Mouse (Mus musculus) bone marrow, adult 2 months (tissue): ENCODE data around the gene Rpl13a. TPM values are rescaled to one million over a fixed set of nuclear protein-coding genes. Genes with fewer than 3 reads are reported as not detected.

ENCODE experiments used
- H3K27ac ChIP-seq: fragments of 200-500 bp; 2 replicates; pipeline ENCODE4 v1.5.1; 2012; ENCODE audit warnings: low read depth, mild to moderate bottlenecking, control low read depth, inconsistent platforms, low read length; ENCODE audit not compliant: control insufficient read depth, poor library complexity, insufficient read depth
- H3K4me1 ChIP-seq: fragments of 200-500 bp; 2 replicates; pipeline ENCODE4 v1.6.1; 2011; ENCODE audit warnings: low read length; ENCODE audit not compliant: control insufficient read depth, insufficient read depth
- H3K4me3 ChIP-seq: fragments of 200-500 bp; replicated peaks from 2 replicates; pipeline ENCODE3; 2011; ENCODE audit warnings: mild to moderate bottlenecking, low read depth, low read length, control low read depth; ENCODE audit not compliant: control insufficient read depth
- CTCF ChIP-seq: fragments of 200-500 bp; IDR thresholded peaks from 2 replicates; pipeline ENCODE4 v1.5.1; 2011; ENCODE audit warnings: low read length, control low read depth; ENCODE audit not compliant: control insufficient read depth, insufficient read depth
- POLR2A ChIP-seq: fragments of 200-500 bp; IDR thresholded peaks from 2 replicates; pipeline ENCODE4 v1.6.1; 2011; ENCODE audit warnings: low read depth, mild to moderate bottlenecking, control low read depth, low read length, borderline replicate concordance; ENCODE audit not compliant: control insufficient read depth
- WGBS: fragments of 180-500 bp; shearing (Covaris S2); methylation state at CpG from one replicate; pipeline ENCODE4 v1.1.7; 2018; 5-methylcytosine and 5-hydroxymethylcytosine counted together
- polyA plus RNA-seq: library from polyadenylated mRNA; stranded (reverse); fragments of >200 nt; gene quantifications from 2 replicates; pipeline ENCODE4 v1.2.4, GENCODE M21; 2011; ENCODE audit warnings: low replicate concordance; ENCODE audit not compliant: missing spikeins, insufficient read depth, insufficient read length

Rpl13a gene
- polyA plus RNA-seq, 1 experiment, result 4,441 TPM

DNA sequence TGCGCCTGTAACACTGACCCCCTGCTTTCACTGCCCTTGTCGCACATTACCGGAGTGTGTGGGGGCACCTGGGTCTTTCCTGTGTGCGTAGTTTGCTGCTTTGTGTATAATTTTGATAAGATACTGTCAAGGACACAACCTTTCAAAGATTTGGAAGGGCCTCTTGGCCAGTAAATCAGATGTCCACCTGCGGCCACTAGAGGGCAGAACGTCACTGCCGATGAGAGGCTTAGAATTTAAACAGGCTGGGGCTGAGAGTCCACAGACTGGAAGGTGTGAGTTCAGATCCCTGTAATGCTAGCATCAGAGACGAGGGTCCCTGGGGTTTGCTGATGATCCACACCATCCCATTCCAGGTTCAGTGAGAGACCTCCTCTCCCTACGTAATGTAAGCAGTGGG is 50.0 kb downstream of the Rpl13a start:
- H3K4me1 ChIP-seq, result peaks cover 3% of the 10 kb centered on the region; the same call in 1 of the 2 replicates
- no peak overlapping the region for H3K27ac ChIP-seq
- TF ChIP-seq POLR2A, result no peak
- peak; percentile 81 for TF ChIP-seq CTCF
- H3K4me3 ChIP-seq, result no peak overlapping the region
- WGBS, result 34% methylated on average over 9 of the region's 9 CpGs

DNA sequence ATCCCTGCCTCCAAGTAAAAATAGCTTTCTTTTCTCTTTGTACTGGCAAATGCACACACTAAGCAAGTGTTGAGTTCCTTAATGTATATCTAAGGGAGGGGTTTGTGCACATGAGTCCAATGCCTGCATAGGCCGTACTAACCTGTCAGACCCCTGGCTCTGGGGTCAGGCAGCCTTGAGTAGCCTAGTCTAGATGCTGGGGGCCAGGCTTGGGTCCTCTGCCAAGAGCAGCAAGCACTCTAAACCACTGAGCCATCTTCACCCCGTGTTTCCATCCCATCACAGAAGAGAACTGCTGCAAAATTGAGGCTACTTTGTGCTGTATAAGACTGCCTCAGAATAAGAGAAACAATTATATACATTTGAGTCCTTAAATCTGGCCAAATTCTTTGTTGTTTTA is 50.7 kb downstream of the Rpl13a start:
- no peak overlapping the region for H3K27ac ChIP-seq
- no peak overlapping the region for H3K4me3 ChIP-seq
- no peak for TF ChIP-seq POLR2A
- no peak for TF ChIP-seq CTCF
- WGBS, result 87% methylated on average over 2 of the region's 2 CpGs
- H3K4me1 ChIP-seq, result peaks cover 2% of the 10 kb centered on the region; the same call in 1 of the 2 replicates

DNA sequence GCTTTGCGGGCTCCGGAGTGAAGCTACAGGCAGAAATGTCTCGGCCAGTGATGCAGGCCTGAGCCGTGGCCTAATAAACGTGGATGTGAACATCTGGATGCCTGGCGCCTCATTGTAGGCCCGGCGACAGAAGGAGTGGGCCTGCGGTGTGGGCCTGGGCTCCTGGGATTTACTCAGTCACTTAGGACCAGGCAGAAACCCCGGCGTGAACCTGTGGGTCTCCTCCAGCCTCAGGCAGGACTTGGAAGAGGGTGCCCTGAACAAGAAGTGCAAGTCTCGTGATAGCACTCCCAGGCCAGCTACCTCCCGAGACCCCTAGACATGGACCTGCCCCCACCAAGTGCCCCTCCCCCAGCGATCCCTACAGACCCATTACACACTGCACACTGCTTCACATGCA is 51.2 kb downstream of the Rpl13a start:
- Histone ChIP-seq H3K4me1 (no peaks in the 10 kb centered on the region; the same call in 1 of the 2 replicates), H3K27ac (no peak overlapping the region), H3K4me3 (no peak overlapping the region)
- no peak for TF ChIP-seq POLR2A
- 91% methylated on average over 14 of the region's 14 CpGs for WGBS

DNA sequence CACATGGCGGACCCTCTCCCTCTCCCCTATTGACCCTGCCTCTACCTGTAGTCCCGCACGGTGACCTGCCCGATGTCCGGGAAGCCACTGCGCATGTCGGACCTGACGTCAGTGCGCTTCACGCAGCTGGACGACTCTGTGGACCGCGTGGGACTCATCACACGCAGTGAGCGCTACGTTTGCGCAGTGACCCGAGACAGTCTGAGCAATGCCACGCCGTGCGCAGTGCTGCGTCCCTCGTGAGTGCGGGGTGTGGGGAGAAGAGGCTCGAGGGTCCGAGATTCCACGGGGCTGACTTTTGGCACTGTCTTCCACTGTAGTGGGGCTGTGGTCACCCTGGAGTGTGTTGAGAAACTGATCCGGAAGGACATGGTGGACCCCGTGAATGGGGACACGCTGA is 52.1 kb downstream of the Rpl13a start:
- Histone ChIP-seq H3K4me1 (no peaks in the 10 kb centered on the region; the same call in 1 of the 2 replicates), H3K27ac (no peak overlapping the region), H3K4me3 (no peak overlapping the region)
- 94% methylated on average over 30 of the region's 30 CpGs for WGBS
- no peak for TF ChIP-seq POLR2A
- no peak for TF ChIP-seq CTCF

Other genes with a start within 250 kb of the Rpl13a start
- 14.6 and 25.4 TPM in 2 replicates for gene Med25, start 236.0 kb downstream of the Rpl13a start, polyA plus RNA-seq
- 7.0 and 21.8 TPM in 2 replicates for gene Fuz, start 232.7 kb downstream of the Rpl13a start, polyA plus RNA-seq
- 43.5 and 60.3 TPM in 2 replicates for gene Ap2a1, start 199.3 kb downstream of the Rpl13a start, polyA plus RNA-seq
- not detected in 2 replicates for gene Tsks, start 185.6 kb downstream of the Rpl13a start, polyA plus RNA-seq
- 6.5 TPM in 2 replicates for gene Cpt1c, start 153.9 kb downstream of the Rpl13a start, polyA plus RNA-seq
- gene Prmt1, start 142.2 kb downstream of the Rpl13a start, polyA plus RNA-seq, result 192 and 337 TPM in 2 replicates
- gene Irf3, start 131.1 kb downstream of the Rpl13a start, polyA plus RNA-seq, result 71.4 and 165 TPM in 2 replicates
- gene Bcl2l12, start 130.0 kb downstream of the Rpl13a start, polyA plus RNA-seq, result 28.9 and 40.8 TPM in 2 replicates
- 45.6 and 72.1 TPM in 2 replicates for gene Scaf1, start 112.4 kb downstream of the Rpl13a start, polyA plus RNA-seq
- 11.0 and 14.9 TPM in 2 replicates for gene Rras, start 110.8 kb downstream of the Rpl13a start, polyA plus RNA-seq
- gene Prr12, start 75.9 kb downstream of the Rpl13a start, polyA plus RNA-seq, result 8.6 and 14.3 TPM in 2 replicates
- gene Nosip, start 66.3 kb downstream of the Rpl13a start, polyA plus RNA-seq, result 31.8 and 44.8 TPM in 2 replicates
- gene Prrg2, start 66.1 kb downstream of the Rpl13a start, polyA plus RNA-seq, result 13.8 and 18.2 TPM in 2 replicates
- 10.6 and 16.0 TPM in 2 replicates for gene Rcn3, start 36.5 kb downstream of the Rpl13a start, polyA plus RNA-seq
- 13.9 and 19.1 TPM in 2 replicates for gene Fcgrt, start 24.9 kb downstream of the Rpl13a start, polyA plus RNA-seq
- gene Rps11, start 4.3 kb downstream of the Rpl13a start, polyA plus RNA-seq, result 982 and 1,240 TPM in 2 replicates
- not detected in 2 replicates for gene Gm45713, start 7.5 kb upstream of the Rpl13a start, polyA plus RNA-seq
- 32.5 and 85.0 TPM in 2 replicates for gene Flt3l, start 7.7 kb upstream of the Rpl13a start, polyA plus RNA-seq
- 39.2 and 92.4 TPM in 2 replicates for gene Pih1d1, start 25.5 kb upstream of the Rpl13a start, polyA plus RNA-seq
- gene Aldh16a1, start 25.8 kb upstream of the Rpl13a start, polyA plus RNA-seq, result 49.6 and 113 TPM in 2 replicates
- 1.3 TPM in 1 of 2 replicates, not detected in the other for gene Slc17a7, start 35.2 kb upstream of the Rpl13a start, polyA plus RNA-seq
- 1.2 TPM in 1 of 2 replicates, not detected in the other for gene Gfy, start 50.8 kb upstream of the Rpl13a start, polyA plus RNA-seq
- not detected in 2 replicates for gene Pth2, start 52.2 kb upstream of the Rpl13a start, polyA plus RNA-seq
- gene Ccdc155, start 76.1 kb upstream of the Rpl13a start, polyA plus RNA-seq, result not detected in 2 replicates
- gene Dkkl1, start 83.4 kb upstream of the Rpl13a start, polyA plus RNA-seq, result 1.5 TPM in 1 of 2 replicates, not detected in the other
- gene Tead2, start 87.0 kb upstream of the Rpl13a start, polyA plus RNA-seq, result 5.0 and 10.9 TPM in 2 replicates
- 214 and 405 TPM in 2 replicates for gene Cd37, start 110.4 kb upstream of the Rpl13a start, polyA plus RNA-seq
- gene Slc6a16, start 112.3 kb upstream of the Rpl13a start, polyA plus RNA-seq, result not detected in 2 replicates
- gene Slc6a21, start 148.8 kb upstream of the Rpl13a start, polyA plus RNA-seq, result not detected in 2 replicates
- gene Trpm4, start 205.0 kb upstream of the Rpl13a start, polyA plus RNA-seq, result 2.6 and 3.9 TPM in 2 replicates
- gene Hrc, start 206.5 kb upstream of the Rpl13a start, polyA plus RNA-seq, result 1.5 and 1.7 TPM in 2 replicates
- gene Ppfia3, start 238.3 kb upstream of the Rpl13a start, polyA plus RNA-seq, result not detected in 2 replicates
- gene Lin7b, start 241.8 kb upstream of the Rpl13a start, polyA plus RNA-seq, result not detected in 2 replicates